Mouse (Mus musculus) embryonic fibroblast, embryonic 13.5 days (primary cell): ENCODE results near the gene Luzp1. TPM values are rescaled to one million over a fixed set of nuclear protein-coding genes. Genes with fewer than 3 reads are reported as not detected.
A peak's percentile ranks its signal among the peaks of the same experiment; 100 is the strongest.

Experiments used
- H3K27ac ChIP-seq: 2 replicates; pipeline ENCODE4 v1.5.1; 2012; ENCODE audit warnings: low read length, control low read depth, inconsistent platforms; ENCODE audit not compliant: insufficient read depth
- H3K4me1 ChIP-seq: 2 replicates; pipeline ENCODE4 v1.6.1; 2011; ENCODE audit warnings: low read length; ENCODE audit not compliant: control insufficient read depth, insufficient read depth
- H3K4me3 ChIP-seq: 2 replicates; pipeline ENCODE4 v1.5.1; 2011; ENCODE audit warnings: mild to moderate bottlenecking, control low read depth, low read length; ENCODE audit not compliant: insufficient read depth
- CTCF ChIP-seq: IDR thresholded peaks from 2 replicates; pipeline ENCODE4 v1.5.1; 2011; ENCODE audit warnings: mild to moderate bottlenecking, control low read depth, low read length, moderate library complexity, borderline replicate concordance; ENCODE audit not compliant: insufficient read depth
- POLR2A ChIP-seq: IDR thresholded peaks from 2 replicates; pipeline ENCODE4 v1.6.1; 2011; ENCODE audit warnings: low read depth, mild to moderate bottlenecking, control low read depth, low read length, moderate library complexity
- polyA plus RNA-seq: library from polyadenylated mRNA; stranded (reverse); fragments of >200 nt; gene quantifications from 2 replicates; pipeline ENCODE4 v1.2.4, GENCODE M21; 2011; ENCODE audit warnings: low read depth; ENCODE audit not compliant: missing spikeins, insufficient read length

The Luzp1 gene
- polyA plus RNA-seq, 1 experiment: 58.5 TPM

DNA sequence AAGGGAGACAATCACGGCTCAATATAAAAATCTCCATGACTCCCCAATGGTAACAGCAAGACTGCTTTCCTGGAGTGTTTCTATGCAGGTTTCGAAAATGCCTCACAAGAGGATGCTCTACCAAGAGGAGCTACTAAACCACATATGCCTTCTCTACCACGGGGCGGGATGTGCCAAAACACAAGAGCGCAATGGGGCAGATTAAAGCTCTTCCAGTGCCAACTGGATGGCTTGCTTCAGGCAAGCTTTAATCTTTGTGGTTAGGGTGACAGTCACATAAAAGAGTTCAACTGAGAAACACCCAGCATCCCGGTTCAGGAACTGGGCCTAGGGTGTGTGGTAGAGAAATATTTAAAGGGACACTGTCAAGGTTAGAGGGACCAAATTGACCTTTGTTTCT, 93.2 kb downstream of the Luzp1 start:
- Histone ChIP-seq H3K27ac (no peak overlapping the region), H3K4me1 (no peaks in the 10 kb centered on the region), H3K4me3 (no peak overlapping the region)
- no peak for TF ChIP-seq POLR2A
- no peak for TF ChIP-seq CTCF

GRCm38 (mm10) chr4:136568629-136569028, 99.1 kb downstream of the Luzp1 start:
- TF ChIP-seq CTCF (no peak), POLR2A (no peak)
- no peaks in the 10 kb centered on the region for H3K4me1 ChIP-seq
- no peak overlapping the region for H3K27ac ChIP-seq
- no peak overlapping the region for H3K4me3 ChIP-seq

DNA sequence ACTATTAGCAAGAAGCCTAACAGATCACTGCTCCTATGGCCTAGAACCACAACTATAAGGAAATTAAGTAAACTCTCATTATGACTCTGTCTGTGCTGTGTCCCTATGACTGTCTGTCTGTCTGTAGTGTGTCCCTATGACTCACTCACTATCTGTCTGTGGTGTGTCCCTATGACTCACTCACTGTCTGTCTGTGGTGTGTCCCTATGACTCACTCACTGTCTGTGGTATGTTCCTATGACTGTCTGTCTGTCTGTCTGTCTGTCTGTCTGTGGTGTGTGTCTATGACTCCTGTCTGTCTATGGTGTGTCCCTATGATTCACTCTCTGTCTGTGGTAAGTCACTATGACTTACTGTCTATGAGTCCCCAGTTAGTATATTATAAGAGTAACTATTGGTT, 100.4 kb downstream of the Luzp1 start:
- peak overlapping the region; percentile 80 for H3K27ac ChIP-seq
- no peak overlapping the region for H3K4me3 ChIP-seq
- no peak for TF ChIP-seq POLR2A
- no peak for TF ChIP-seq CTCF
- no peaks in the 10 kb centered on the region for H3K4me1 ChIP-seq

GRCm38 (mm10) chr4:136581885-136582284, 112.3 kb downstream of the Luzp1 start:
- Histone ChIP-seq H3K4me3 (no peak overlapping the region), H3K27ac (no peak overlapping the region), H3K4me1 (peaks cover 3% of the 10 kb centered on the region; the same call in 1 of the 2 replicates)
- TF ChIP-seq CTCF: no peak
- no peak for TF ChIP-seq POLR2A

- TF ChIP-seq POLR2A: no peak
- no peak for TF ChIP-seq CTCF
- no peak overlapping the region for H3K27ac ChIP-seq
- no peaks in the 10 kb centered on the region for H3K4me1 ChIP-seq
- H3K4me3 ChIP-seq: no peak overlapping the region
Observed at GRCm38 (mm10) chr4:136587221-136587827, 117.8 kb downstream of the Luzp1 start.

DNA sequence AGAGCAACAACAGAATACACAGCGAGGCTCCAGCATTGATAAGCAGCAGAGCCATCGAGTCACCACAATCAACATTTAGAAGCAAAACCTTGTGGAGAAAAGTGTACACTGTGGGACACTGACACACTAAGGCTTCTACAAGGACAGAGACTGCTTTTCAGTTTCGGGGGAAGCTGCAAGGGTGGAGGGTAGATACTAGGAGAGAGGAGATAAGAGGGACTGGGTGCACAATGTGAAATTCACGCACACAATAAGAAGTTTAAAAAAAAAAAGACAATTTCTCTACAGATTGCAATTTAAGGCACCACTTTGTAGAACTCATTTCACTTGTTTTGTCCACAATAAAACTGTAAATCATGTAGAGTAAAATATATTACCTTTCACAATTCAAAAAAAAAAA, 118.4 kb downstream of the Luzp1 start:
- no peak for TF ChIP-seq POLR2A
- TF ChIP-seq CTCF: no peak
- no peak overlapping the region for H3K4me3 ChIP-seq
- H3K4me1 ChIP-seq: no peaks in the 10 kb centered on the region
- no peak overlapping the region for H3K27ac ChIP-seq

- no peak overlapping the region for H3K27ac ChIP-seq
- TF ChIP-seq POLR2A: no peak
- no peak for TF ChIP-seq CTCF
- H3K4me3 ChIP-seq: no peak overlapping the region
- H3K4me1 ChIP-seq: no peaks in the 10 kb centered on the region
Observed at GRCm38 (mm10) chr4:136592111-136592510, 122.5 kb downstream of the Luzp1 start.

- no peak overlapping the region for H3K27ac ChIP-seq
- H3K4me1 ChIP-seq: 0 out of 2 replicates have a peak, but pooled peaks cover 3% of the 10 kb centered on the region
- TF ChIP-seq POLR2A (no peak), CTCF (no peak)
- no peak overlapping the region for H3K4me3 ChIP-seq
Observed at GRCm38 (mm10) chr4:136594006-136594405, 124.4 kb downstream of the Luzp1 start.

- no peak overlapping the region for H3K4me3 ChIP-seq
- H3K27ac ChIP-seq: no peak overlapping the region
- H3K4me1 ChIP-seq: 0 out of 2 replicates have a peak, but pooled peaks cover 3% of the 10 kb centered on the region
- TF ChIP-seq POLR2A: no peak
- no peak for TF ChIP-seq CTCF
Observed at GRCm38 (mm10) chr4:136595221-136595620, 125.7 kb downstream of the Luzp1 start.

DNA sequence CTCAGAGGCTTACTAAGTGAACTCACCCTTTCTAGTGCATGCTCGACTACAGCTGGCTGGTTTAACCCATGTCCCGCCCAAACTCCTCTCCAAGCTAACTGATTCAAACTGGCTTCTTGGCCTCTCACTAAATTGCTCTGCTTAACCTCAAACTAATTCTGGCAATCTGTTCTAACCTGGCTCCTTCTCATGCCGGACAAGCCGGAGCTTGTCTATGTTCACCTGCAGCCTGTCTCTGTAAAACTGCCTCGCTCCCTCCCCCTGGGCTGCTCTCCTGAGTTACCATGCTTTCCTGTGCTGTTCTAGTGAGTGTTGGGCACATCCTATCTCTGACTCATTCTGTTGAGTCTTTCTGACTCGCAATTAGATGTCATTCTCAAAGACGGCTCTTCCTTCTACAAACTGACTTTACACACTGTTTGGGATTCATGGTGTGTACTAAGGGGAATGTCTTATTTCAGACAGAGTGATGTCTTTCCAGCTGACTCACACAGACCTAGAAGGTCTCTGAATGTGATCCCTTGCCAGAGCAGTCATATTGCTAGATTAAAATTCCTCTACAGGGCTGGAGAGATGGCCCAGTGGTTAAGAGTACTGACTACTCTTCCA, 128.8 kb downstream of the Luzp1 start:
- Histone ChIP-seq H3K4me3 (no peak overlapping the region), H3K27ac (peak overlapping the region; percentile 20; the same call in 1 of the 2 replicates), H3K4me1 (0 out of 2 replicates have a peak, but pooled peaks cover 8% of the 10 kb centered on the region)
- no peak for TF ChIP-seq POLR2A
- TF ChIP-seq CTCF: no peak
